Mouse (Mus musculus) intestine, postnatal 0 days (tissue): Measurements from ENCODE around the gene Triobp. TPM values are rescaled to one million over a fixed set of nuclear protein-coding genes. Genes with fewer than 3 reads are reported as not detected.

ENCODE experiments used
- ATAC-seq: fragments of 200-750 bp; cut with Nextera tagmentation; 2 replicates; pipeline ENCODE4 v1.8.0; 2017; ENCODE audit warnings: mild to moderate bottlenecking, moderate TSS enrichment, moderate library complexity
- H3K27ac ChIP-seq: fragments of 300-500 bp; sonication (generic); 2 replicates; pipeline ENCODE4 v1.5.1; 2014; ENCODE audit warnings: mild to moderate bottlenecking, low read depth, low read length, moderate library complexity
- H3K27me3 ChIP-seq: fragments of 300-500 bp; sonication (generic); replicated peaks from 2 replicates; pipeline ENCODE4 v1.6.1; 2014; ENCODE audit warnings: low read length, mixed read lengths; ENCODE audit not compliant: control insufficient read depth, insufficient read depth
- H3K36me3 ChIP-seq: fragments of 300-500 bp; sonication (generic); 2 replicates; pipeline ENCODE4 v1.6.1; 2014; ENCODE audit warnings: mild to moderate bottlenecking, moderate library complexity; ENCODE audit not compliant: control insufficient read depth, insufficient read depth
- H3K4me1 ChIP-seq: fragments of 300-500 bp; sonication (generic); replicated peaks from 2 replicates; pipeline ENCODE4 v1.6.1; 2014; ENCODE audit warnings: antibody characterized with exemption, low read length, mixed read lengths; ENCODE audit not compliant: control insufficient read depth, insufficient read depth
- H3K4me2 ChIP-seq: fragments of 300-500 bp; sonication (generic); replicated peaks from 2 replicates; pipeline ENCODE4 v1.6.1; 2014; ENCODE audit warnings: low read depth, mild to moderate bottlenecking, moderate library complexity
- H3K4me3 ChIP-seq: fragments of 300-500 bp; sonication (generic); 2 replicates; pipeline ENCODE4 v1.5.1; 2014; ENCODE audit warnings: low read depth, low read length
- H3K9ac ChIP-seq: fragments of 300-500 bp; sonication (generic); 2 replicates; pipeline ENCODE4 v1.6.1; 2014; ENCODE audit warnings: mild to moderate bottlenecking, low read depth, low read length
- H3K9me3 ChIP-seq: fragments of 300-500 bp; sonication (generic); 2 replicates; pipeline ENCODE4 v1.6.1; 2016; ENCODE audit warnings: mixed run types; ENCODE audit not compliant: control insufficient read depth
- CTCF ChIP-seq: sonication (generic); IDR thresholded peaks from 2 replicates; pipeline ENCODE4 v1.5.1; 2016; ENCODE audit warnings: low read depth, mild to moderate bottlenecking, control low read depth, antibody characterized with exemption, moderate library complexity
- WGBS: fragments of 180-500 bp; shearing (Covaris S2); extraction: QIAGEN DNeasy Blood & Tissue Kit; methylation state at CpG from one replicate; pipeline ENCODE4 v1.1.7; 2014; 5-methylcytosine and 5-hydroxymethylcytosine counted together
- polyA plus RNA-seq: library from polyadenylated mRNA; unstranded; fragments of >200 nt; fragmentation: Nextera tagmentation; extraction: Ambion mirVana; gene quantifications from 2 replicates; pipeline ENCODE4 v1.2.1, GENCODE M21; 2015

Triobp gene
- polyA plus RNA-seq, 1 experiment from 2014 or later = 39.4 TPM

DNA sequence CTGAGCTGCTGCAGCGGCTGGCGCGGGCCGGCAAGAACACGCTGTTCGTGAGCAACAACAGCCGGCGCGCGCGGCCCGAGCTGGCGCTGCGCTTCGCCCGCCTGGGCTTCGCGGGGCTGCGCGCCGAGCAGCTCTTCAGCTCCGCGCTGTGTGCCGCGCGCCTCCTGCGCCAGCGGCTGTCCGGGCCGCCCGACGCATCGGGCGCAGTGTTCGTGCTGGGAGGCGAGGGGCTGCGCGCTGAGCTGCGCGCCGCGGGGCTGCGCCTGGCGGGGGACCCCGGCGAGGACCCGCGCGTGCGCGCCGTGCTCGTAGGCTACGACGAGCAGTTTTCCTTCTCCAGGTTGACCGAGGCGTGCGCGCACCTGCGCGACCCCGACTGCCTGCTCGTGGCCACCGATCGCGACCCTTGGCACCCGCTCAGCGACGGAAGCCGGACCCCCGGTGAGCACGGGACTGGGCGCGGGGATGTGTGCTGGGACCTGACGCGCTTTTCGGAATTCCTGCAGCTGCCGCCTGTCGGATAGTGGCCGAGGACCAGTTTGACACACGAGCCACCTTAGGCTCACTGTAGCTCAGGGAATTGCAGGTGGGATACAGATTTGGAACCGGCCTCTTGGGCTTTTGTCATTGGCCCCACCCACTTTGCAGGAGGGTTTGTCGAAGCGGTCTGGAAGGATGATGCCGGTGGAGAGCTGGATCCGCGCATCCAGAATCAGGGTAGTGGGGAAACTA, 33.3 kb upstream of the Triobp start:
- TF ChIP-seq CTCF = no peak
- Histone ChIP-seq H3K27me3 (peaks cover 7% of the 10 kb centered on the region; the same call in 1 of the 2 replicates), H3K4me1 (0 out of 2 replicates have a peak, but pooled peaks cover 4% of the 10 kb centered on the region), H3K9ac (peak overlapping the region; percentile 28), H3K4me3 (peak overlapping the region; percentile 45), H3K36me3 (peaks cover 3% of the 10 kb centered on the region), H3K4me2 (peak overlapping the region; percentile 83), H3K27ac (no peak overlapping the region; the same call in 1 of the 2 replicates), H3K9me3 (no peaks in the 10 kb centered on the region)
- 1% methylated on average over 72 of the region's 87 CpGs for WGBS
- peak; percentile 63 for ATAC-seq

DNA sequence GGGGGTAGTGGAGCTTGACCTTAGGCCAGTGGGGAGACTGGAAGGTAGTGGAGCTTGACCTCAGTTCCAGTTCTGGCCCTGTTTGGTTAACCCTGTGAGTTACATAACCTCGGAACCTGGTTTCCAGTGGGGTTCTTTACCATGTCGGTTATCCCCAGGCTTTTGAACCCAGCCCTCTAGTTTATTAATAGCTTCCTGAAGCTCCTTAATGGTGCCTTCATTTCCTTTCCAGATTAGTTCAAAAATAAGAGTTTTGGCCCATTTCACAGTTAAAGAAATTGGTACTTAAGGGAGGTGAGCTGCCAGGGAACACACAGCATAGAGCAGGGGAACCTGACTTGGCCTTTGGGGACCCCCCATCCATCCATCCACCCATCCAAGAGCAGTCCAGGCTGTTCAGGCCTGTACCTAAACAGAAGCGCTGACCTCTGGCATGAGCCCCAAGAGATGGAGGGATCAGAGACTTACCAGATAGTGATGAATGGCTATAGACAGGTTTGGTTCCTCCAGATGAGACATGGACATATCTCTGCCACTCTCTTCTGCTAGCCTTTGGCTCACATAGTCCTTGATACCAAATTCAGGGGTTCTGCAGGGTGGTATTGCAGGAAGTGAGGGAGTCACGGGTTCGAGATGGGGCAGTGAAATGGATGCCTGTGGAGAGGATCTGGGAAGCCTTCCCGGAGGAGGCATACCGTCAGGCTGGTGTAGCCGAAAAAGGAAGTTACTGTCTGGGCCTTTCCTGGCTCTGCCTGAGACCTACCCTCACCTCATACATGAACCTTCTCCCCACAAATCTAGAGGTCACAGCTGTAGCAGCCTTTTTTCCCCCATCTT, 32.5 kb upstream of the Triobp start:
- Histone ChIP-seq H3K4me3 (peak overlapping the region; percentile 45; the same call in 1 of the 2 replicates), H3K9me3 (no peaks in the 10 kb centered on the region), H3K27ac (no peak overlapping the region), H3K4me2 (peak overlapping the region; percentile 83), H3K36me3 (peaks cover 3% of the 10 kb centered on the region), H3K27me3 (peaks cover 7% of the 10 kb centered on the region; the same call in 1 of the 2 replicates), H3K9ac (no peak overlapping the region), H3K4me1 (0 out of 2 replicates have a peak, but pooled peaks cover 4% of the 10 kb centered on the region)
- no peak for TF ChIP-seq CTCF
- ATAC-seq = no peak
- 63% methylated on average over 8 of the region's 8 CpGs for WGBS

GRCm38 (mm10) chr15:78915660-78916017, 31.9 kb upstream of the Triobp start:
- Histone ChIP-seq H3K27ac (no peak overlapping the region), H3K9ac (no peak overlapping the region), H3K4me3 (no peak overlapping the region), H3K9me3 (no peaks in the 10 kb centered on the region), H3K4me2 (0 out of 2 replicates have a peak overlapping the region, but pooled peaks have one; percentile 10), H3K27me3 (peaks cover 7% of the 10 kb centered on the region; the same call in 1 of the 2 replicates), H3K36me3 (peaks cover 3% of the 10 kb centered on the region), H3K4me1 (0 out of 2 replicates have a peak, but pooled peaks cover 4% of the 10 kb centered on the region)
- WGBS = 10% methylated on average over 8 of the region's 8 CpGs
- peak; percentile 97 for TF ChIP-seq CTCF
- ATAC-seq = no peak

DNA sequence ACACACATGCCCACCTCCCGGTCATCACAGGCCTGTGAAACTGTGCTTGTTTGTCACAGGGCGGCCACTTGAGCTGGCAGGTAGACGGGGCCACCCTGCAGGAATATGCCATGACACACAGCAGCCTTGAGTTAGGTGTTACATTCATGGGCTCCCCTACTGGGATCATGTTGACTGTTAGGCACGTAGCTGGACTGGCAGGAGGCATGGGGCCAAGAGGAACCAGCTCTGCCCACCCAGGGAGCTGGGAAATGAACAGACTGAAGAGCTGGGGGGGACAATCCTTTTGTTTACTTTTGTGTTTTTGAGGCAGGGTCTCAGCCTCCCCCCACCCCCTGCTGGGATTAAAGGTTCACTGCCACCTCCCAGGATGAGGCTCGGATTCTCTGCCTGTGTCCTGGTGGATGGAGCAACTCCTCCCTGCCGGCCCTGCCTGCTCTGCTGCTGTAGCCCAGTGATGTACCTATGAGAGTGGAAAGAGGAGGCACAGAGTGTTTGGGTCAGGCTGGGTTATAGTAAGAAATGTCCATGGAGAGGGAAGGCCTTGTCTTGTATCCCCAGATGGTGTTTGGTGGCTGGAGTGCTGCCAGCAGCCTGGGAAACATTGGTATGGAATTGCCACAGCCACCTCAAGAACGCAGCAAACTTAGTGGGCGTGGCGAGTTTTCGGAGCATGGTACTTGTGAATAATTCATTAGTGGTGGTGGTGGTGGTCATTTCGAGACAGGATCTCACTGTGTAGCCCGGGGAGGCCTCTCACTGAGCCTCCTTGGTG, 31.3 kb upstream of the Triobp start:
- Histone ChIP-seq H3K4me1 (0 out of 2 replicates have a peak, but pooled peaks cover 4% of the 10 kb centered on the region), H3K4me2 (0 out of 2 replicates have a peak overlapping the region, but pooled peaks have one; percentile 10), H3K27me3 (peaks cover 7% of the 10 kb centered on the region; the same call in 1 of the 2 replicates), H3K27ac (no peak overlapping the region), H3K36me3 (peaks cover 3% of the 10 kb centered on the region), H3K4me3 (no peak overlapping the region), H3K9ac (no peak overlapping the region), H3K9me3 (no peaks in the 10 kb centered on the region)
- no peak for TF ChIP-seq CTCF
- WGBS = 74% methylated on average over 12 of the region's 12 CpGs
- no peak for ATAC-seq

DNA sequence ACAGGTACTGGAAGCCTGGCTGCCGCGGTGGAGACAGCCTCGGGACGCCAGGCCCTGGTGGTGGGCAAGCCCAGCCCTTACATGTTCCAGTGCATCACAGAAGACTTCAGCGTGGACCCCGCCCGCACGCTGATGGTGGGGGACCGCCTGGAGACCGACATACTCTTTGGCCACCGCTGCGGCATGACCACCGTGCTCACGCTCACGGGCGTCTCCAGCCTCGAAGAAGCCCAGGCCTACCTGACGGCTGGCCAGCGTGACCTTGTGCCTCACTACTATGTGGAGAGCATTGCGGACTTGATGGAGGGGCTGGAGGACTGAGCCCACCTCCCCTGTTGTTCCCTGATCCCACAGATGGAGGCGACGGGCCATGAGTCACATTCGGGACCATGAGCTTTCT, 29.4 kb upstream of the Triobp start:
- no peak overlapping the region for H3K9ac ChIP-seq
- no peak for TF ChIP-seq CTCF
- H3K4me1 ChIP-seq = 0 out of 2 replicates have a peak, but pooled peaks cover 4% of the 10 kb centered on the region
- WGBS = 95% methylated on average over 23 of the region's 23 CpGs
- H3K36me3 ChIP-seq = no peaks in the 10 kb centered on the region; the same call in 1 of the 2 replicates
- H3K27me3 ChIP-seq = peaks cover 7% of the 10 kb centered on the region; the same call in 1 of the 2 replicates
- H3K4me2 ChIP-seq = no peak overlapping the region
- no peak overlapping the region for H3K27ac ChIP-seq
- H3K4me3 ChIP-seq = no peak overlapping the region
- H3K9me3 ChIP-seq = no peaks in the 10 kb centered on the region
- no peak for ATAC-seq
